Mouse (Mus musculus) heart, postnatal 25 days (tissue): ENCODE measurements around the gene Ss18l1. TPM values are rescaled to one million over a fixed set of nuclear protein-coding genes. Genes with fewer than 3 reads are reported as not detected.

Source experiments
- DNase-seq: peaks from one replicate; pipeline ENCODE4 v3.0.0; 2022; ENCODE audit warnings: low spot score
- intact Hi-C: fragments of 180-260 bp; cut with DNase I; formaldehyde crosslinking; loops from one replicate; pipeline ENCODE4 v1.15.1; 2025
- total RNA-seq, 2 experiments: library from RNA; stranded (reverse); gene quantifications; 2 replicates each; pipeline ENCODE4 v1.2.3; 2021

The Ss18l1 gene
- total RNA-seq, 2 experiments from 2014 or later = 2.2 to 2.3 TPM

DNA sequence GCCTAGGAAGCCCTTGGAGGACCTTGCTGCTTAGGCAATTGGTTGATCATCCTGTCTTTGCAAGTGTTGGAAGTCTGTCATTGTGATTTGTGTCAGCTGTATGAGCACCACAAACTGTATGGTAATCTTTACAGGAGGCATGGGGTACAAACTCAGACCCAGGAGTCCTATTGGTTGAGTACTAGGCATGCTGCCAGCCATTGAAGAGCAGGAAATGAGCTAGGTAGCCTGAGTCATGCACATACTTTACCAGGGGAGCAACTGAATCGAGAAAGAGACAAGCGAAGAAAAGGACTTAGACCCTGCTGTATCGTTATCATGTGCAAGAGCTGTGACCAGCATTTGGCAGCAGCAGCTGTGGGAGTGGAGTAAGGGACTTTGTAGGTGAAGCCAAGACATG is 9.4 kb upstream of the Ss18l1 start:
- DNase-seq = no peak
- intact Hi-C loops = no loop called here

DNA sequence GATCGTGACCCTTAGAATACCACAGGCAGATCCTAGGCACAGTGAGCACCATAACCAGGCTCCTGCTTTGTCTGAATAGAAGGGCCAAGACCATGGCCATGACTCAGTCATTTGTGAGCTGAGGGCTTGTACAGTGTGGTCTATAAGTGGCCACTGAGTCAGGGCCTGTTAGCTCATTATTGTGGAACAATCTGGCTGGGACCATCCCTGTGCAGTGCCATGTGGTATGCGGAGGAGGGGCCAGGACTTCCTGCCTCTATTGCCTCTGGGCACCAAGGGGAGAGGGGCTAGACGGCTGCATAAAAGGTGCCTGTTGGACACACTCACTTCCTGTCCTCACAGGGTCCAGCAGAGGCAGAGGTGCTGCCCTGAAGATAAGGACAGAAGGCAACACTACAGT is 8.4 kb upstream of the Ss18l1 start:
- no peak for DNase-seq
- intact Hi-C loops = no loop called here

DNA sequence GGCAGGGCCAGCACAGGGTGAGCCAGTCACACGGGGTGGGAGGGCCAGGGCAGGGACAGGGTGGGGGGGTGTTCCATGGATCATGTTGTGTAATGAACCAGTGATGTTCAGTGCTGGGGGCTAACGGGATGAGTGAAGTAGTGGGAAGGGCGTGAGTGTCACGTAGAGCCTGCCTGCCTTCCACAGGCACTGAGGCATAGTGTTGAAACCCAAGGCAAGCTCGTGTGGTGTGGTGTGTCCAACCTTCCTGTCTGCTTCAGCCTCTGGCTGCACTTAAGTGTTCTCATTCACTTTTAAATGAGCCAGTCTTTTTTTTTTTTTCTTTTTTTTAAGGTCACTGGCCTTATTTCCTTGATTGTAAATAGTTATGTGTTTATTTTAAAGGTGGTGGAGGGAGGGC is 7.6 kb upstream of the Ss18l1 start:
- no peak for DNase-seq
- intact Hi-C loops = no loop called here

DNA sequence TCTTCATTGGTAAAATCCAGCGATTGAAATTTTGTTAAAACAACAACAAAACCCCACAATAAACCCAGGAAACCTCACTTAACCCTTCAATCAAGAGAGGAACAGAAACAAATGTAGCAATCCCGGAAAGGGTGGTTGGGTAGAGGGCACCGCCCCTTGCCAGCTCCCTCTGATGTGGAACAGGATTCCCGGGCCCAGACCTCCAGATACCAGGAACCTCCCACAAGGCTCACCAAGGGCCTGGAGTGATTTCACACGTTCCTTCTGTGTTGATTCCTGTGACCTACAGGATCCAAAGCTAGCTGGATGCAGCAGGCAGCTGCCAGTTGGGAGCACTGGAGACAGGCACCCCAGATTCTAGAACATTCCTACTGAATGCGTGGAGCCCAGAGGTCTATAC is 1.9 kb upstream of the Ss18l1 start:
- intact Hi-C loops = loop anchor here (2.0 to 5.0 kb wide), 2 partner anchors 14 to 103 kb away; no protein-coding TSS in a partner anchor
- DNase-seq = no peak

DNA sequence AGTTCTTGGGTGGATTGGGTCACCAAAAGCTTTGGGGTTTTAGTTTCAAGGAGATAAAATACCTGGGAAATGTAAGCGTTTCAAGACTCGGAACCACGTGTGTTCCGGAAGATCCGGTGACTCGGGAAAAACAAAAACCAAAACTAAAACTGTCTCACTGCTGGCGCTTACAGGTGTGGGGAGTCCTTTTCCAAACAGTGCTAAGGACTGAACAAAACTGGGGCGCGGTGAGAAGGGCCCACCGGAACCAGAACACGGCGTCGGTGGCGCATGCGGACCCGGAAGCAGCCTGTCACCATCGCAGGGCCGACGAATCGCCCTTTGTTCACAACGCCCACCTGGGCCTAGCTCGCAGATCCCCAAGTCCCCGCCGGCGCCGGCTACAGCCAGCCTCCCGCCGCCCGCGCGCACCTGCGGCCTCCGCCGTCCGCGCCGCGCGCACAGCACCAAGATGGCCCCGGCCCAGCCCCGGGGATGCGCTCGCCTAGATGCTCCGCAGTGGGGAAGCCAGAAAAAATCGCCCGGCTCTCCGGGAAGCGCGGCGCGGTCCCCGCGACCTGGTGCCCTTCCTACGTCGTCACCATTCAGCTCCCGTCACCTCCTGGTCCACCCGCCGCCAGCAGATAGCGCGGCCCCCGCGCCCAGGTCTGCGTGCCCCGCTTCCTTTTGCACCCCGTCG is 593 bp upstream of the Ss18l1 start:
- intact Hi-C loops = loop anchor here (2.0 to 5.0 kb wide), 2 partner anchors 15 to 104 kb away; no protein-coding TSS in a partner anchor
- DNase-seq = peak; percentile 14

DNA sequence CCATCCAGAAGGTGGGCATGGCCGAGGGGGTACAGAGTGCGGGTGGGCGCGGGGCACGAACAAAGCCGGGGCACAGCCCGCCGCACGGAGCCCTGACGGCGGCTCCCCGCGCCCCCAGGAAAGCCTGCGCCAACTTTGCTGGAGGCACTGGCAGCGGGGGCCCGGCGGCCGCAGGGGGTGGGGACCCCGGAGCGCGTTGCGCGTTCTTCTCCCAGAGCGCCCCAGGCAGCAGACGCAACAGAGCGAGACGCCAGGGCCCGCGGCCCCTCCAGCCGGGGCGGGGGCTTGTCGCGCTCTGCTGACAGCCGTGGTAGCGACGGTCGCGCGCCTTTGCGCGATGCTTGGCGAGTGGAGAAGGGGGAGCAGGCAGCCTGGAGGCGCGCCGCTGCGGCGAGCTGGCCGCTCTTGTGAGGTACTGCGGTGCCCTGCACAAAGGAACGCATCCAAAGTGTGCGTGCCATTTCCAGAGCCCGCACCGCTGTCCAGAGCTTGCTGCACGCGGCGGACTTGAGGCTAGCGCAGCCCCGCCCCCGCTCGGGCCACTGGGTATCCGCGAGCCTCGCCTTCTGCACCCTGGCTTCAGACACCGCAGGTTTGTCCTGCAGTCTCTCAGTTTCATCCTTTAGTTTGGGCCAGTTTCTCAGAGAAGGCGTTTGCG is 678 bp downstream of the Ss18l1 start:
- peak; percentile 15 for DNase-seq
- intact Hi-C loops = loop anchor here (5.0 kb wide), 1 partner anchor 106 kb away; no protein-coding TSS in a partner anchor

DNA sequence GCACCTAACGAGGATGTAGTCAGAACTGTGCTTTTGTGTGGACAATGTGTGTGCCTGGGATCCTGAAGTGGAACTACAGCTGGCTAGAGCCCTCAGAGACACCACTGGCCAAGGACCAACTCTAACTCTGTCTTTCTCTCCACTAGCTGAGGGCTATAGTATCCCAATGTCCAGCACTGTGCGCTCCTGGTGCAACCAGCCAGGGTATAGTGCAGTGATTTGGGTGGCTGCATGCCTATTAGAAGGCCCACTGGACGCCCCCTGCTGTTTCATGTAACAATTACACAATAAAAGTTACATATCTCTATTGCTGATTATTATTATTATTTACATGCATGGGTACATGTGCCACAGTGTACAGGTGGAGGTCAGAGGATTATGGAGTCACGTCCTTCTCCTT is 3.0 kb downstream of the Ss18l1 start:
- intact Hi-C loops = no loop called here
- DNase-seq = no peak

DNA sequence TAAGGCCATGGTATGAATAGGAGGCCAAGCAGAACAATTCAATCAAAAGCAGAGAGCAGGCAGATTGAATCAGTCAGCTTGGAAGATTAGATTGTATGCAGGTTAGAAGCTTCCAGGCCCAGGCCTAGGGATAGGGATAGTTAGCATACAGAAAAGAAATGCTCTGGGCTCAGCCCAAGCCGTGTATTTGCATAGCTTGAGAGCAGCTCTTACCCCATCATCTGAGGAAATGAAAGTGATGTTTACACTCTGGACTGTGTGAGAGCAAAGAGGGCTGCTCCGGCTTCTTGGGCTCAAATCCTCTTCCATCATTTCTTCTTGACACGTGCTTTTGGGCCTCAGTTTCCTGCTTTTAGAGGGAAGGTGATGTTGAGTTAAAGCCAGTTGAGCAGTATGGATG is 5.3 kb downstream of the Ss18l1 start:
- DNase-seq = no peak
- intact Hi-C loops = no loop called here

DNA sequence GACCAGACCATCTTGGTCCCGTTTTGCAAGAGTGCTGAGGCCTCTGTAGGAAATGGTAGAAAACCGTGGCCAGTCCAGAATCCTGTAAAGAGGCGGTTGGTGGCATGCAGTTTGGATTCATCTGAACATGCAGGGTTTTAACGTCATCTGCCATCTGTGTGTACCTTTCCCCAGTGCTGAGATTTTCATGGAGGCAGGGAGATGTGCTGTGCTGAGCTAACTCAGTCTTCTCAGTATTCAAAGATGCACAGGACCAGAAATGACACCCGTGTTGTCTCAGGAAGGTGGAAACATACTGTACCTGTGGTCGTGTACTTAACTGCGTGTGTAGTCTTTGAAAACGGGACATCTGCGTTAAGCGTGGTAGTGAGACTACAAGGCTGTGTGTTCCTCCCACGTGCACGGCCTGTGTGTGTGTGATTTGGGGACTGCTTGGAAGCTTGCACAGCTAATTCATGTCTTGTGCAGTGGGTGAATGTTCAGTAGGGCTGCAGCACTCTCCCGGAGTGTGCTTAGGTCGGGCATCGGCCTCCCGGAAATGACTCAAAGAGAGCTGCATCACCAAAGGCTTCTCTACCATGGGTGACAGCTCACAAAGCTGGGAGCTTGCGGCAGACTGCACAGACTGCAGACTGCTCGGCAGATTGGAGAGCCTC is 5.8 kb downstream of the Ss18l1 start:
- no peak for DNase-seq
- intact Hi-C loops = no loop called here

DNA sequence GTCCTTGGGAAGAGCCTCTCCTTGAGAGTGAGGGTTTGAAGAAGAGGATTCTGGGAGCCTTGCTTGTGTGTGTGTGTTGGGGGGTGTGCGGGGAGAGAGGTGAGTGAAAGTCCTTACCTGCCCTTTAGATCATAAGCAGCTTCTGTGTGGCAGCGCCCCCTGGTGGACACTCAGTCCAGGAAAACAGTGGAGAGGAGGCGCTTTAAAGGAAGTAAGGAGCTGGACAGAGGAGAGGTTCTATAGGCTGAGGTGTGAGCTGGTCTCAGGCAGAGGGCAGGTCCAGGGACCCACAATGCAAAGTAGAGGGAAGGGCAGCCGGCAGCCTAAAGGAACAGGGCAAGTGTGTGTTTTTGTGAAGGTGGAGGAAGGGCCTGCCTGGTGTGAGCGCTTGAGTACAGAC is 8.7 kb downstream of the Ss18l1 start:
- intact Hi-C loops = loop anchor here (1.0 kb wide), 1 partner anchor 135 kb away; no protein-coding TSS in a partner anchor
- DNase-seq = no peak

DNA sequence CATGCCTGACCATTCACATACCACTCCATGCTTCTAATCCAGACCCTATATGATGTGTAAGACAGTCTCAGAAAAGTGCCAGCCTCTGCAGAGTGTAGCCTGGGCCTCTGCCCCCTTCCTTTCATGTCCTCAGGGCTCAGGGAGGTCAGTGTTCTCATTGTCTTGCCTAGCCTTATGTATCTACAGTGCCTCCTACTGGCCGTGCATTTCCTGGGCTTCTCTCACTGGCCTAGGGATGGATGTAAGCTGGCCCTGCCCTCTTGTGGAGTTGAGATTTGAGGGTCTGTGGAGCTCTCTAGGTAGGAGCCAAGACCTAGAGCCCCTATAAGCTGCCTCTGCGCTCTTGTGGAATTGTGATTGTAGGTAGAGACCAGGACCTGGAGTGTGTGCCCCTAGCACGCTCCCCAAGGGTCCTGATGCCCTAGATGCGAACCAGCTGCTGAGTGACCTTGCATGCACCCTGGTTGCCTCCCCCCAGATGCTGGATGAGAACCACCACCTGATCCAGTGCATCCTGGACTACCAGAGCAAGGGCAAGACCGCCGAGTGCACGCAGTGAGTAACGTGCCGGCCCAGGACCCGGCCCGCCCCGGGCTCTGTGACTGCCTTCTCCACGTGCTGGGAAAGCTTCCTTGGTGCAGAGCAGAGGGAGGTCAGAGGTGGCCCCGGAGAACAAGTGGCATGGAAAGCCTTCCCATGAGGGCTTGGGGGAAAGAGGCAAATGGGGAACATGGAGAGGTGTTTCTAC is 9.9 kb downstream of the Ss18l1 start:
- intact Hi-C loops = loop anchor here (1.0 kb wide), 1 partner anchor 136 kb away; no protein-coding TSS in a partner anchor
- no peak for DNase-seq

DNA sequence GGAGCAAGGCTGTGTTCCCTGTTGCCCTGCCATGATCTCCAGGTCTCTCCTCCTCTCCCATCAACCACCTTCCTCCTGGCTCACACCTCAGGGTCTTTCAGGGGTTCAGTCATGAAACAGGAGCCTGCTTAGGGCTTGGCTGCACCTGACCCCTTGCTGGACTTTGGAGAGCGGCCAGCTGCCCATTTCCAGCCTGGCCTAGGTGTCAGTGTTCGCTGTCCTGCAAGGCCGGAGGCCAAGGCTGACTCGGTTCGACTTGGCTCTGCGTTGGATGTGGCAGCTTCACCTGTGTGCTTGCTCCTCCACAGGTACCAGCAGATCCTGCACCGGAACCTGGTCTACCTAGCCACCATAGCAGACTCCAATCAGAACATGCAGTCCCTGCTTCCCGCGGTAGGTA is 10.7 kb downstream of the Ss18l1 start:
- DNase-seq = no peak
- intact Hi-C loops = no loop called here

DNA sequence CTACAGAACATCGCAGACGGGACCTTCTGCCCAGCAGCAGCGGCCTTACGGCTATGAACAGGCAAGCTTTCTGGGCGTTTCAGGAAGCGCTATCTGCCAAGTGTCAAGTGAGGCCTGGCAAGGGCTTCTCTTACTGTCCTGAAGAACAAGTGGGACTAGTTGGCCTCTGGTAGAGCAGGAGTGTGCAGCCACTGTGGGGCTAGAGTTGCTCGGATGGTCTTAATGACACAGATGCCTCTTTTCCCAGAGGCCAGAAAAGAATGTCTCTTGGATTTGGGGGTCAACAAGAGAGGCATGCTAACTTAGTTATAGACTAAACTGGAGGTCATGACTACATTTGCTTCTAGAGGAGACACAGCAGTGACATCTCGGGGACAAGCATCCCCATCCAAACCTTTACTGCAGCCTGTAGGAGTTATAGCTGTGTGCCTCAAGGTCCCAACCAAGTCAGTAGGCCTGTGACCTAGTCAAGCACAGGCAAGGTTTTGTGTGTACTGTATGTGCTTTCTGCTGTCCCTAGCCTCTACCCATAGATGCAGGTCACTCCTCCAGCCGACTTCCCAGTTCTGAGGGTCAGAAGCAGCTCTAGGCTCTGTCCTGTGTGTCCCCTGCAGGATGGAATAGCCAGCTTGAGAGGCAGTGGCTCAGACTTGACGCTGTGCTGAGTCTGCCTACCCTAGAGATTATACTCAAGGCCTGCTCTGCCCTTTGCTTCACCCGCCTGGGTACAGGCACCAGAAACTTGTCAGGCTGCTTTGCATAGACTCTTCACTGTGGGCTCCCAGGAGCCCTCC is 21.2 kb downstream of the Ss18l1 start:
- DNase-seq = no peak
- intact Hi-C loops = no loop called here

DNA sequence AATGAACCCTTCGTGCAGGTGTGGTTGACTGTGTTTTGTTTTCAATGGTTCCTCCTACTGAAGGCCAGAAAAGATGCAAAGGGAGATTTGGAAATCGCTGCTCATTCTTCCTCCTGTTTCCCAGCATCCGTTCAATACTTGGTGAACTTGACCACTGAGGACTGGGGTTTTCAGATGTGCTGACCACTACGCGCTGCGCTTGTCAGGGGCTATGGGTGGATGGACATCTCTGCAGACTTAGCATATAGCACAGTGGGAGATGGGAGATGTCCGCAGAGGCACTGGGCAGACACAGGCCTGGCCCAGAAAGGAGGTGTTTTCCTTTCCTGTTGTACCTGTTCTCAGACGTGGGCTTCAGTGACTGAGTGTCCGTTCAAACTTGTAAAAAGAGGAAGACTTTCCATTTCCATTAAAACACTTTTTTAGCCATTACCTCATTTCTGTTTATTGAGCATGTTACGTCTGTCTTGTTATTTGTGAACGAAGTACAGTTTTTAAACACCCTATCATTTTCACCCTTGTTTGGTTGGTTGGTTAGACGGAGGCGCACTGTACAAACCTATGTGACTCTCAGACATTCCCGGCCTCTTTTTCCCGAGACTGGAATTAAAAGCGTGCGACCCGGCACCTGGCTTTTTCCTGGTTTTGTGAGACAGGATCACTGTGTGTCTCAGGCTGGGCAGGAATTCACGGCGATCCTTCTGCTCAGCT is 27.6 kb downstream of the Ss18l1 start:
- DNase-seq = no peak
- intact Hi-C loops = no loop called here

DNA sequence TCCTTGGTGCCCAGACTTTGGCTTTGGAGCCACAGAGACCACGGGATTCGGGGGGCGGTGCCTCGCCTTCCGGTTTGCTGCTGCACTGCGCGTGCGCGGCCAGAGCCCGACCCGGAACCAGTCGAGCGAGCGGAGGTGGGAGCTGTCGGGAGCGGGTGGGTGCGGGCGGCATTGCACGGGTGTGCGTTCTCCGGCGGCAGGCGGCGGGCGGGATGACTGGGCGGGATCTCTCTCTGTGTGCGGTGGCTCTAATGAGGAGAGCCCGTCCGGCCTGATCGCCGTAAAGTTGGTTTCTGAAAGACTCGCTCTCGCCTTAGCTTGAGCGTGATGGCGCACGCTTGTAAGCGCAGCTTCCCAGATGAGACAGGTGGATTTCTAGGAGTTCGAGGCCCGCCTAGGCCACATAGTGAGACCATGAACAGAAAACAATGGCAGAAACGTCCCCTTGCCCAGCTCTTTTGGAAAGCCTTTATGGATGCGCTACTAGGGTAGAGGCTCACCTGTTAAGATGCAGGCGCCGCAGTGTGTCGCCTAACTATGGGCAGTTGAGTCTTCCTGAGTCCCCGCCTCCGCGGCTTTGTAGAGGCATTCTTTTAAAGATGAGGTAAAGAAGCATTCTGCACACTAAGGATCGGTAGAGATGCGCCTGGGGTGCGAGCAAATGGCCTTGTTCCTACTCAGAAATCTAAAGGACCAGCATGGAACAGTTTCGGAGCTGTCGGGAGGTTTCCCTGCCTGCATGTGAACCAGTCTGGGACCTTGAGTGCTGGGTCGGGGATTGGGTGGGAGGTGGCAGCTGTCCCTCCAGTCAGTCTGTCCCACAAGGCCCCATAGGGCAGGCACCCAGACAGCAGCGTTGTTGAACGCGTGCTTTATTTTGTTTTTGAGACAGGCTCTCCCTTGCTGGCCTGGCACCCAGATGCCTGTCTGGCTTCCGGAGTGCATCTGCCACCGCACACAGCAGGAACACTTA is 28.5 kb downstream of the Ss18l1 start, which contains the start of gene Mtg2:
Gene Mtg2 (plus strand): TSS at position 108 of the 973 bp plus-strand sequence.
- intact Hi-C loops = no loop called here
- DNase-seq = peak; percentile 89

DNA sequence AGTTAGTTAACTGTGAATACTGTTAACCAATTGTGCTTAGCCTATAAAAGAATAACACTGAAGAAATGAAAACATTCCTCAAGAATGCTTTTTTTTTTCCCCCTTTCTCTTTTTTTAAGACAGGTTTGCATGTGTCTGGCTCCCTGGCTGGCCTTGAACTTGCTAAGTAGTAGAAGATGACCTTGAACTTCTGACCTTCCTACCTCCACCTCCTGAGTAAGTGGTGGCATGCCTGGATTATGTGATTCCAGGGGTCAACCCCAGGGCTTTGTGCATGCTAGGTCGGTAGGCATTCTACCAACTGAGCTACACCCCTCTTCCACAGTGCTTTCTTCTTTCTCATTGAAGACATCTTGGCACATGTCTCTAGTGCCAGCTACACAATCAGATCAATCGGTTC is 29.4 kb downstream of the Ss18l1 start:
- intact Hi-C loops = no loop called here
- DNase-seq = no peak

DNA sequence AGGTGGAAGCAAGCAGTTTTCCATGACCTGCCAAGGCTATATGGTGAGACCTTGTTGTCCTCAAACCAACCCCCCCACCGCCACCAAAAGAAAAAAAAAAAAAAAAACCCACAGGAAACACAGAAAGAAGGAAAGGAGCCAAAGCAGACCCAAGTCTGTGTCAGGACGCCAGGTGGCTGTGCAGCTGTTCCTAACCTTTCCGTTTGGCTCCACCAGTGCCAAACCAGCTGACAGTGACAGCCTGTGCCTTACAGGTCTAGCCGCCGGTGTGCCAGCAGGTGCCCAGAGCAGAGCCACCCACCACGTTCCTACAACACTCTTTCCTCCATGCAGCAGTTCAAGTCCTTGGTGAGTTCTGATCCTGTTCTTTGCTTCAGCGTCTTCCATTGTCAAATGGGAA is 30.6 kb downstream of the Ss18l1 start:
- DNase-seq = no peak
- intact Hi-C loops = no loop called here

DNA sequence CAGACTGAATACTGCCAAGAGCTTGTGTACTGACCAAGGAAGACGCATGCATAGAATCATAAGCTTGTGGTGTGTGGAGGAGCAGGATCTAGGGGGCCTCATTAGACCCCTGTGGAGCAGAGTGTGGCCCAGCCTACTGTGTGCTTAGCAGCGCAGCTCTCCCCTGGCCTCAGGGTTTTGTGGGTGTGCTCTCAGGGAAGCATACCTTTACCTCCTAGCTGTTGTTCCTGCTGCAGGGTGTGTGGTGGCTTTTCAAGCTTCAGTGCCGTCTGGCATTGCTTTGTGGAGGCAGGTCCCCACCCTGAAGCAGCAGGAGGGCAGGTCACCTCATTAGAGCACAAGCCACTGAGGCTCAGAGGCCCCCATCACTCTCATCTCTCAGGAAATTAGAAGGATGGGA is 35.3 kb downstream of the Ss18l1 start:
- DNase-seq = no peak
- intact Hi-C loops = no loop called here
